Mouse (Mus musculus) bone marrow, adult 2 months (tissue): ENCODE data around the gene Pgm1. TPM values are rescaled to one million over a fixed set of nuclear protein-coding genes. Genes with fewer than 3 reads are reported as not detected.

Experiments
- H3K27ac ChIP-seq: fragments of 200-500 bp; 2 replicates; pipeline ENCODE4 v1.5.1; 2012; ENCODE audit warnings: low read depth, mild to moderate bottlenecking, control low read depth, inconsistent platforms, low read length; ENCODE audit not compliant: control insufficient read depth, poor library complexity, insufficient read depth
- H3K4me1 ChIP-seq: fragments of 200-500 bp; 2 replicates; pipeline ENCODE4 v1.6.1; 2011; ENCODE audit warnings: low read length; ENCODE audit not compliant: control insufficient read depth, insufficient read depth
- H3K4me3 ChIP-seq: fragments of 200-500 bp; replicated peaks from 2 replicates; pipeline ENCODE3; 2011; ENCODE audit warnings: mild to moderate bottlenecking, low read depth, low read length, control low read depth; ENCODE audit not compliant: control insufficient read depth
- CTCF ChIP-seq: fragments of 200-500 bp; IDR thresholded peaks from 2 replicates; pipeline ENCODE4 v1.5.1; 2011; ENCODE audit warnings: low read length, control low read depth; ENCODE audit not compliant: control insufficient read depth, insufficient read depth
- POLR2A ChIP-seq: fragments of 200-500 bp; IDR thresholded peaks from 2 replicates; pipeline ENCODE4 v1.6.1; 2011; ENCODE audit warnings: low read depth, mild to moderate bottlenecking, control low read depth, low read length, borderline replicate concordance; ENCODE audit not compliant: control insufficient read depth
- WGBS: fragments of 180-500 bp; shearing (Covaris S2); methylation state at CpG from one replicate; pipeline ENCODE4 v1.1.7; 2018; 5-methylcytosine and 5-hydroxymethylcytosine counted together
- polyA plus RNA-seq: library from polyadenylated mRNA; stranded (reverse); fragments of >200 nt; gene quantifications from 2 replicates; pipeline ENCODE4 v1.2.4, GENCODE M21; 2011; ENCODE audit warnings: low replicate concordance; ENCODE audit not compliant: missing spikeins, insufficient read depth, insufficient read length

Pgm1 gene
- polyA plus RNA-seq, 1 experiment, result 9.3 TPM

GRCm38 (mm10) chr4:100035919-100036554, 106.8 kb downstream of the Pgm1 start:
- TF ChIP-seq CTCF (no peak), POLR2A (no peak)
- no peak overlapping the region for H3K4me3 ChIP-seq
- WGBS, result 82% methylated on average over 16 of the region's 16 CpGs
- no peak overlapping the region for H3K27ac ChIP-seq
- H3K4me1 ChIP-seq, result no peaks in the 10 kb centered on the region

Other genes starting within 250 kb of the Pgm1 start
- gene Alg6, start 213.8 kb upstream of the Pgm1 start, polyA plus RNA-seq, result 4.0 and 6.1 TPM in 2 replicates
- gene Efcab7, start 100.2 kb upstream of the Pgm1 start, polyA plus RNA-seq, result 2.7 and 2.9 TPM in 2 replicates
- gene Itgb3bp, start 399 bp downstream of the Pgm1 start, polyA plus RNA-seq, result 6.9 and 8.9 TPM in 2 replicates
- not detected in 2 replicates for gene Ror1, start 166.4 kb downstream of the Pgm1 start, polyA plus RNA-seq